Mouse (Mus musculus) embryo, embryonic 10 days (tissue): ENCODE measurements at regions not wholly inside any gene's neighbourhood (a gene's known extent, or its start where the extent isn't known, plus 50 kb on each side); places are given as distances from the start of the nearest gene placed in this dataset.
"Not testable (repeated sequence)": the region's sequence is repeated elsewhere in the genome, so short reads cannot be mapped to it uniquely, and the experiment has no call there.

ENCODE experiments used
- DNase-seq: peaks from one replicate; pipeline ENCODE4 v3.0.0-alpha.2; 2015; ENCODE audit warnings: low spot score

DNA sequence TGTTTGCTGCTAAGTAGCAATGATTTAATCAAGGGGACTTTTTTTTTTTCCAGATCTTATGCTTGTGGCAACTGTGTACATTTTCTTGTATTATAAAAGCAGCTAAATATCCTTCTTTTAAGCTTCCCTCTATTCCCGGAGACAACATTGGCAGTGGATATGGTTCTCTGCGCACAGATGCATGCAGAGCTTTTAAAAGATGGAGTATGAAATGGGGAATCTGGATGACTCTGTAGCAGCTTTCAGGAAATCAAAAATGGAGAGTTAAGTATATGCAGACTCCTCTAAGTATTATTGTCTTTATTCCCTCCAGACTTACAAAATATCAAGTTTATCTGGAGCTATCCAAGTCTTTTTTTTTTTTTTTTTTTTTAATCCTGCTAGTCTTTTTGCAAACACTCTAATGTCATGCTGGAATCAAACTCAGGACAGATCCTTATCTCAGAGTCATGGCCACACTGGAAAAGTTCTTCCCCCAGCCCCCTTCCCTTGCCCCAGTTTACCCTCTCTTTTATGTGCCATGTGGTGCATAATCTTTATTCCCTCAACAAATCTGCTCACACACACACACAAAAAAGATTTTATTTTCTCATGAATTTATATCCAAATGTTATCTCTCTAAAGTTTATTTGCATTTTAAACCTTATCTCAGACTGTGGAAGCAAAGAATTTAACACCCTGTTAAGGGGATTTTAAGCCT is 1080.3 kb upstream of the Cdh6 start:
- DNase-seq = no peak

DNA sequence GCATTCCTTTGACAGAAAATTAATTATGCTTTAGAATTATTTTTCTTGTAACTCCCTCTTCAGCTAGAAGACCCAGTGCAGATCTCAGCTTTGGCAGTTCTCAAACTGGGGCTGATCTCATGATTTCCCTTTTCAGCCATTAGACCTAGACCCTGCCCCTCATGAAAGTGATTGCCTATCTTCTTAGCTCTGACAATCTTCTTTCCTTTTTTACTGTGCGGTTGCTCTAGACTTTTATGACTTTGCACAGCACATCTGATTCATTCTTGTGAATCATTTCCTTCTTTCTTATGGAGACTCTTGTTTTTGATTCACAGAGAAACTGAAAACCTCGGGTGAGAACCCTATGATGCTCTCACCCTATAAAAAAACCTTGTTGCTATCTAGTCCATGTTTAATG is 1078.3 kb upstream of the Cdh6 start:
- no peak for DNase-seq

DNA sequence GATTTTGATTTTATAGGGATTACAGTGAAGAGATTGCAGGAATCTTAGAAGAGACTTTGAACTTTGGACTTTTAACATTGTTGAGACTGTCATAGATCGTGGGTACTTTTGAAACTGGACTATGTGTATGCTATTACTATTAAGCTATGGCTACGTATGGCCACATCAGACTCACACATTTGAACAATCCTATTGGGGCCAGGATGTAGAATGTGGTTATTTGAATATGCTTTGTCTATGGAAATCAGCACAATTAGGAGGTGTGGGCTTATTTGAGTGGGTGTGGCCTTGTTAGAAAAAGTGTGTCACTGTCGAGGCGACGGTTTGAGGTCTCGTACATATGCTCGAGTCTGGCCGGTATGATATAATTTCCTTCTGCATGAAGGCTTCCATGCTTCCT is 1041.8 kb upstream of the Cdh6 start:
- DNase-seq = no peak

DNA sequence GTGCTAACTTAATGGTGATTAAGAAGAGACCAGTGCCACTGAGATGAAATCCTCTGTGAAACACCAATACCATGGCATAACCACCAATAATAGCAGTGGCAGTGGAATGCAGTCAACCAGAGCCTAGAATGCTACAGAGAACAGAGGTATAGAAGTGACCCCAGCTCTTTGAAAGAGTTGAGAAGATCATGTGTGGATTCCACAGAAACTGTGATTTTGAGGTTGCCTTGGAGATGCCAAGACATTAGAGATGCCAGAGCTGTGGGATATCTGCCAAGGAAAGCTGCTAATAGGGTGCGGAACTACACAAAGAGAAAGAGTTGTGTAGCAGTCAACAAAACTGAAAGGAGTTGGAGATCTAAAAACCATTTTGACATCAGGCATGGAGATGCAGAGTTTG is 1041.3 kb upstream of the Cdh6 start:
- DNase-seq = no peak

DNA sequence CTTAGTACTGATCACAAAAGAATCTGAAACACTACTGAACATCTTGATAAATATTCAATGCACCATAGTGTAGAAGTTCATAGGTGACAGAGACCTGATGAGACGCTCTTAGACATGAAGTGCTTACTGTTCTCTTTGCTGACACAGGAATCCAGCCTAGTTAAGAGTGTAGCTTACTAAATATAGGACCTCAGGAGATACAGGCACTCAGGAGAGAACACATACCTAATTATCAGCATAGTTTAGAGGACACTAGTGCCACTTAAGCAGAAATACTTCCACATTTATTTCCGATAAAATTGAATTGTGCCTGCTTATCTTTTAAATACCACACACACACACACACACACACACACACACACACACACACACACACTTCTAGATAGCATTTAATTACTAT is 1004.0 kb upstream of the Cdh6 start:
- DNase-seq = no peak

DNA sequence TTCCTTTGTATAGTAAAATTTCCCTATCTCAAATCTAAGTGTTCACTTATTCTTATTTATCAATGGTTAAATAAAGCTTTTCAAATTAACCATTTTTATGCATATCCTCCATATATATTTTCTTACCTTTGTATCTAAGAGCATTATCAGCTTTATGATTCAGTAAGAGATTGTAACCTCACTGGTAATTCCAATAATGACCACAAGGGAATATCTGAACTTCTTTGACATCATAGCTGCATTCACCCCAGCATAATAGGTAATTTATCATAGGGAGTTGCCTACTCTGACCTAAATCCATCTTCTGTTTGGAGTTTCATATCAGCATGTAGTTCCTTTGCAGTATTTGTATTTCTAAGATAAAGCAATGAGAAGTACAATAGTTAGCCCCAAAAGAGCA is 963.9 kb upstream of the Cdh6 start:
- no peak for DNase-seq

DNA sequence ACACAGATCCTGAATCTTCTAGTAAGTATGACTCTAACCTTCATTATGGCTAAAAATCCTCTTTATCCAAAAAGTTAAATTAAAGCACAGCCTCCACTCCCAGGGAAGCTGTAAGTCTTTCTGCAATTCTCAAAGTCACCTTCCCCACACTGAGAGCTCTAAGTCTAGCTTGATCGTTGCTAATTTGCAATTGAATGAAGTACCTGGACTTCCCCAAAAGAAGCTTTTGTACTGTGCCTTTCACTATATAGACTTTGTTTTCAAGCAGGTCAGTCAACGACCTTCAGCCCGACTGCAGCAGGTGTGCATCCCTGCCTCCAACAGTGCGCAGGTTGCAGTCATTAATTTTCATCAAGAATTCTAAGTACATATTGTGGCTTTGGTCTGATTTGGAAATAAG is 950.4 kb upstream of the Cdh6 start:
- DNase-seq = no peak

DNA sequence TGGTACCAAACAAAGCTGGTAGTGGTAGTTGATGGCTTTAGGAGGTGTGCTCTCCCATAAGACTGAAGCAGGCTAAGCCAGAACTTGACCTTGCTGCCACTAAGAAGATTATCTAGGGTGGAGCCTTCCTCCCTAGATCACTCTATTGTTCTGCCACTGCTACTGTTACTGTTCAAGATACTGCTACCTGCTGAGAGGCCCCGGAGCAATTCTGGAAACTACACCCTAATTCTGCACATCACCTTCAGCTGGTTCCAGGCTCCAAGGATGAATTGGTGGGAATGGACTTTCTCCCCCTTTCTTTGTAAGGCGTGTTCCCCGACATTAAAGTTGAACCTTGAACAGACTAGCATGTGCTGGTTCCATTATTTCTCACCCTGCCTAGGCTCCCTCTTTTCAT is 944.8 kb upstream of the Cdh6 start:
- DNase-seq = not testable (repeated sequence)

DNA sequence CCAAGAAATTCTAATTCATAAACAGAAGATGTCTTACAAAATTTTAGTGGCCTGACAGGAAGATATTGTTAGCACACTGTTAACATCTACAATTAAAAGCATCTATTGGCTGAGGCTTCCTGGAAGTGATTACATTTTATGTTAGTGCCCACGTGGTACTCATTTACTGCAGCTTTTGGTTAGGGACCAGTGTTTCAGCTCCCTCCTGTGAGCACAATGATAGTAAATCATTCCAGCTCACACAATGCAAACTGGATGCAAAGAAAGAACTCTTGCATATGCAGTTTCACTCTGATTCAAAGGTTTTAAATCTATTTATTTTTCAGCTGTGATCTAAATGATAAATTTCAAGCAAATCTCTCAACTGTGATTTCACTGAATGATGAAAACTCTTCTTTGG is 928.3 kb upstream of the Cdh6 start:
- peak; percentile 10 for DNase-seq

DNA sequence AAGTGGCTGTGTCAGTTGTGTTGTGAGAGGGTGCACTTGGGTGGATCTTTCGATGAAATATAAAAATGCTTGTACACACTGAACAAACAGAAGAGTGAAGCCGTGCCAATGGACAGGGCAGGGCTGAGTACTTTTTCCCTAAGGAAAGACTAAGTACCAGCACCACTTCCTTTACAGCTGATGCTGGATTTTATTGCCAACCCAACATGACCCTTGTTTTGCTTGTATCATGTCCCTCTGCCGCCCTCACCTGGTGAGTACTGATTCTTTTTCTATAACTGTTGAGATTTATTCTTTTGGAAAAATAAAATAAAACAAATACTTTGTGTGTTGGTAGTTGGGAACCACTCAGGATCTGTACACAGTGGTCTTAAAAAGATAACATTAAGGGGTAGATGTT is 878.4 kb upstream of the Cdh6 start:
- peak; percentile 57 for DNase-seq
